Mouse (Mus musculus) kidney, adult 2 months (tissue): ENCODE data around the gene Cda.

Experiments used
- CTCF ChIP-seq: fragments of 200-500 bp; conservative IDR thresholded peaks from 2 replicates; pipeline ENCODE4 v1.5.1; 2011; ENCODE audit warnings: low read depth, mild to moderate bottlenecking, control low read depth, low read length, moderate library complexity, mixed read lengths; ENCODE audit not compliant: insufficient read depth, insufficient read length
- POLR2A ChIP-seq: fragments of 200-500 bp; IDR thresholded peaks from one replicate; pipeline ENCODE4 v1.6.1; 2011; ENCODE audit warnings: low read depth, low read length, control low read depth

- TF ChIP-seq CTCF (no peak), POLR2A (no peak)
Observed at GRCm38 (mm10) chr4:138407479-138408194, 39.8 kb upstream of the Cda start.
